Comparison of ENCODE assay signal across 8 mouse cellular contexts in genomic region chr13:105153955-105154354, GRCm38 (mm10).
DNase-seq lines count a peak whose midpoint lies in the region; ATAC-seq and TF ChIP-seq lines count a peak whose summit lies in the region.

No protein-coding gene starts in this region.

- peak; percentile 41 for DNase-seq in hindbrain, postnatal 0 days (ENCODE audit: low spot score)
- no peak for DNase-seq in hindbrain, embryonic 14.5 days (ENCODE audit: low spot score)
- DNase-seq in testis, postnatal 10 days (ENCODE audit: low spot score), result peak; percentile 53
- no peak for DNase-seq in testis, postnatal 14 days (ENCODE audit: low spot score)
- peak; percentile 42 to 44 for DNase-seq in cerebellum, postnatal 10 days
- DNase-seq in retina, embryonic 14.5 days (ENCODE audit: low spot score), result peak; percentile 36
- DNase-seq in gastrocnemius, adult 18-20 months (ENCODE audit: low spot score), result no peak

- no peaks in the 10 kb centered on the region for H3K27me3 ChIP-seq in hindbrain, postnatal 0 days (ENCODE audit: insufficient read depth, low read length)
- no peaks in the 10 kb centered on the region for H3K27me3 ChIP-seq in hindbrain, embryonic 14.5 days (ENCODE audit: control insufficient read depth, insufficient read depth, low read length)

- H3K4me3 ChIP-seq in hindbrain, postnatal 0 days (ENCODE audit: low read length), result no peak overlapping the region
- H3K4me3 ChIP-seq in hindbrain, embryonic 14.5 days (replicated peaks; ENCODE audit: low read length), result no peak overlapping the region

- WGBS in hindbrain, postnatal 0 days, result 59% methylated on average over 4 of the region's 4 CpGs
- 56% methylated on average over 4 of the region's 4 CpGs for WGBS in hindbrain, embryonic 14.5 days

- no peak for ATAC-seq in hindbrain, postnatal 0 days
- no peak for ATAC-seq in hindbrain, embryonic 14.5 days (ENCODE audit: low FRiP score)
- no peak for ATAC-seq in erythroid progenitor cell, adult 5-6 weeks (replicated peaks; ENCODE audit: low FRiP score, poor library complexity, severe bottlenecking)

- no peak overlapping the region for H3K27ac ChIP-seq in hindbrain, postnatal 0 days
- H3K27ac ChIP-seq in hindbrain, embryonic 14.5 days, result no peak overlapping the region

- TF ChIP-seq CTCF in hindbrain, postnatal 0 days (IDR thresholded peaks at IDR 0.05; ENCODE audit: low read depth), result peak; percentile 41

- H3K36me3 ChIP-seq in hindbrain, postnatal 0 days (ENCODE audit: insufficient read depth, low read length), result no peaks in the 10 kb centered on the region
- H3K36me3 ChIP-seq in hindbrain, embryonic 14.5 days (replicated peaks; ENCODE audit: control insufficient read depth, insufficient read depth), result no peaks in the 10 kb centered on the region

- no peaks in the 10 kb centered on the region for H3K9me3 ChIP-seq in hindbrain, postnatal 0 days (ENCODE audit: low read length)
- H3K9me3 ChIP-seq in hindbrain, embryonic 14.5 days (ENCODE audit: control insufficient read depth, low read length), result no peaks in the 10 kb centered on the region

- no peak overlapping the region for H3K9ac ChIP-seq in hindbrain, postnatal 0 days (replicated peaks; ENCODE audit: low read length)
- no peak overlapping the region for H3K9ac ChIP-seq in hindbrain, embryonic 14.5 days

- no peak overlapping the region for H3K4me2 ChIP-seq in hindbrain, postnatal 0 days (ENCODE audit: low read depth, low read length)
- no peak overlapping the region for H3K4me2 ChIP-seq in hindbrain, embryonic 14.5 days (replicated peaks)

- H3K4me1 ChIP-seq in hindbrain, postnatal 0 days (ENCODE audit: insufficient read depth, low read length), result no peaks in the 10 kb centered on the region
- H3K4me1 ChIP-seq in hindbrain, embryonic 14.5 days (replicated peaks; ENCODE audit: control insufficient read depth, insufficient read depth, low read length), result no peaks in the 10 kb centered on the region

Comparison
In these comparisons a context has a peak if more than half of its experiments do, and no peak if none do; other contexts are left out.
1. DNase-seq: peak in hindbrain, postnatal 0 days (single experiment), testis, postnatal 10 days (single experiment), cerebellum, postnatal 10 days (2 of 2) and retina, embryonic 14.5 days (single experiment); none in hindbrain, embryonic 14.5 days (single experiment), testis, postnatal 14 days (single experiment) and gastrocnemius, adult 18-20 months (single experiment).